Mouse (Mus musculus) embryonic fibroblast, embryonic 13.5 days (primary cell): ENCODE data around the gene Fthl17c. TPM values are rescaled to one million over a fixed set of nuclear protein-coding genes. Genes with fewer than 3 reads are reported as not detected.
"Not testable (repeated sequence)": the region's sequence is repeated elsewhere in the genome, so short reads cannot be mapped to it uniquely, and the experiment has no call there.

Experiments used
- H3K27ac ChIP-seq: 2 replicates; pipeline ENCODE4 v1.5.1; 2012; ENCODE audit warnings: low read length, control low read depth, inconsistent platforms; ENCODE audit not compliant: insufficient read depth
- H3K4me1 ChIP-seq: 2 replicates; pipeline ENCODE4 v1.6.1; 2011; ENCODE audit warnings: low read length; ENCODE audit not compliant: control insufficient read depth, insufficient read depth
- H3K4me3 ChIP-seq: 2 replicates; pipeline ENCODE4 v1.5.1; 2011; ENCODE audit warnings: mild to moderate bottlenecking, control low read depth, low read length; ENCODE audit not compliant: insufficient read depth
- CTCF ChIP-seq: IDR thresholded peaks from 2 replicates; pipeline ENCODE4 v1.5.1; 2011; ENCODE audit warnings: mild to moderate bottlenecking, control low read depth, low read length, moderate library complexity, borderline replicate concordance; ENCODE audit not compliant: insufficient read depth
- POLR2A ChIP-seq: IDR thresholded peaks from 2 replicates; pipeline ENCODE4 v1.6.1; 2011; ENCODE audit warnings: low read depth, mild to moderate bottlenecking, control low read depth, low read length, moderate library complexity
- polyA plus RNA-seq: library from polyadenylated mRNA; stranded (reverse); fragments of >200 nt; gene quantifications from 2 replicates; pipeline ENCODE4 v1.2.4, GENCODE M21; 2011; ENCODE audit warnings: low read depth; ENCODE audit not compliant: missing spikeins, insufficient read length

Gene Fthl17c
- not detected in 2 replicates for polyA plus RNA-seq

- not testable (repeated sequence) for H3K4me3 ChIP-seq, H3K27ac ChIP-seq, H3K4me1 ChIP-seq
Observed at GRCm38 (mm10) chrX:8976459-8976858, at the start of gene Fthl17c. Fthl17c (minus strand) TSS chrX:8976559.

GRCm38 (mm10) chrX:9019481-9019880 is 43.1 kb upstream of the Fthl17c start:
- Histone ChIP-seq H3K4me1 (no peaks in the 10 kb centered on the region), H3K4me3 (no peak overlapping the region), H3K27ac (no peak overlapping the region)
- TF ChIP-seq CTCF (no peak), POLR2A (no peak)

- Histone ChIP-seq H3K27ac (no peak overlapping the region), H3K4me1 (no peaks in the 10 kb centered on the region), H3K4me3 (no peak overlapping the region)
- TF ChIP-seq CTCF (no peak), POLR2A (no peak)
Observed at GRCm38 (mm10) chrX:9016079-9016478, 39.7 kb upstream of the Fthl17c start.

GRCm38 (mm10) chrX:8986655-8987054 is 10.3 kb upstream of the Fthl17c start, which contains the start of gene Fthl17d:
Fthl17d (minus strand) TSS chrX:8986755.
- not testable (repeated sequence) for H3K4me1 ChIP-seq, H3K4me3 ChIP-seq, H3K27ac ChIP-seq

GRCm38 (mm10) chrX:8964618-8965017 is 11.7 kb downstream of the Fthl17c start:
- H3K27ac ChIP-seq, H3K4me3 ChIP-seq, H3K4me1 ChIP-seq: not testable (repeated sequence)

GRCm38 (mm10) chrX:8962875-8963274 is 13.5 kb downstream of the Fthl17c start, which contains the start of gene Fthl17b:
Fthl17b (minus strand) TSS chrX:8962975.
- not testable (repeated sequence) for H3K4me1 ChIP-seq, H3K27ac ChIP-seq, H3K4me3 ChIP-seq

GRCm38 (mm10) chrX:8948130-8948805 is 28.1 kb downstream of the Fthl17c start:
- not testable (repeated sequence) for H3K4me1 ChIP-seq, H3K4me3 ChIP-seq, H3K27ac ChIP-seq
- TF ChIP-seq CTCF: peak; percentile 73

- no peak overlapping the region for H3K27ac ChIP-seq
- no peak overlapping the region for H3K4me3 ChIP-seq
- no peaks in the 10 kb centered on the region for H3K4me1 ChIP-seq
- no peak for TF ChIP-seq POLR2A
- no peak for TF ChIP-seq CTCF
Observed at GRCm38 (mm10) chrX:8944041-8944440, 32.3 kb downstream of the Fthl17c start.

- TF ChIP-seq POLR2A: no peak
- TF ChIP-seq CTCF: no peak
- Histone ChIP-seq H3K4me3 (no peak overlapping the region), H3K27ac (no peak overlapping the region), H3K4me1 (no peaks in the 10 kb centered on the region)
Observed at GRCm38 (mm10) chrX:8927308-8927707, 49.1 kb downstream of the Fthl17c start.

Other genes with a start within 250 kb of the Fthl17c start
- gene Ssx9, start 228.1 kb downstream of the Fthl17c start, polyA plus RNA-seq: not detected in 2 replicates
- not detected in 2 replicates for gene Ssxb5, start 172.9 kb downstream of the Fthl17c start, polyA plus RNA-seq
- not detected in 2 replicates for gene Gm6592, start 132.6 kb downstream of the Fthl17c start, polyA plus RNA-seq
- not detected in 2 replicates for gene Gm5751, start 102.3 kb downstream of the Fthl17c start, polyA plus RNA-seq
- 2.7 and 4.3 TPM in 2 replicates for gene B630019K06Rik, start 84.2 kb downstream of the Fthl17c start, polyA plus RNA-seq
- gene Fthl17b, start 13.6 kb downstream of the Fthl17c start, polyA plus RNA-seq: not detected in 2 replicates
- not detected in 2 replicates for gene Fthl17d, start 10.2 kb upstream of the Fthl17c start, polyA plus RNA-seq
- gene Fthl17e, start 56.9 kb upstream of the Fthl17c start, polyA plus RNA-seq: not detected in 2 replicates
- not detected in 2 replicates for gene Fthl17f, start 86.5 kb upstream of the Fthl17c start, polyA plus RNA-seq
- not detected in 2 replicates for gene 4930402K13Rik, start 128.0 kb upstream of the Fthl17c start, polyA plus RNA-seq
- gene Lancl3, start 223.3 kb upstream of the Fthl17c start, polyA plus RNA-seq: 2.9 and 5.3 TPM in 2 replicates